Mouse (Mus musculus) E14TG2a.4 (cell line): ENCODE data around the gene Vmn1r232.

Experiments used
- CTCF ChIP-seq: conservative IDR thresholded peaks from 2 replicates; pipeline ENCODE4 v1.5.1; 2014; ENCODE audit warnings: low read length
- NANOG ChIP-seq: IDR thresholded peaks from 2 replicates; pipeline ENCODE4 v1.6.1; 2014; ENCODE audit warnings: borderline replicate concordance, low read length, mixed read lengths
- POU5F1 ChIP-seq: IDR thresholded peaks from 2 replicates; pipeline ENCODE4 v1.6.1; 2014; ENCODE audit warnings: low read length, borderline replicate concordance

DNA sequence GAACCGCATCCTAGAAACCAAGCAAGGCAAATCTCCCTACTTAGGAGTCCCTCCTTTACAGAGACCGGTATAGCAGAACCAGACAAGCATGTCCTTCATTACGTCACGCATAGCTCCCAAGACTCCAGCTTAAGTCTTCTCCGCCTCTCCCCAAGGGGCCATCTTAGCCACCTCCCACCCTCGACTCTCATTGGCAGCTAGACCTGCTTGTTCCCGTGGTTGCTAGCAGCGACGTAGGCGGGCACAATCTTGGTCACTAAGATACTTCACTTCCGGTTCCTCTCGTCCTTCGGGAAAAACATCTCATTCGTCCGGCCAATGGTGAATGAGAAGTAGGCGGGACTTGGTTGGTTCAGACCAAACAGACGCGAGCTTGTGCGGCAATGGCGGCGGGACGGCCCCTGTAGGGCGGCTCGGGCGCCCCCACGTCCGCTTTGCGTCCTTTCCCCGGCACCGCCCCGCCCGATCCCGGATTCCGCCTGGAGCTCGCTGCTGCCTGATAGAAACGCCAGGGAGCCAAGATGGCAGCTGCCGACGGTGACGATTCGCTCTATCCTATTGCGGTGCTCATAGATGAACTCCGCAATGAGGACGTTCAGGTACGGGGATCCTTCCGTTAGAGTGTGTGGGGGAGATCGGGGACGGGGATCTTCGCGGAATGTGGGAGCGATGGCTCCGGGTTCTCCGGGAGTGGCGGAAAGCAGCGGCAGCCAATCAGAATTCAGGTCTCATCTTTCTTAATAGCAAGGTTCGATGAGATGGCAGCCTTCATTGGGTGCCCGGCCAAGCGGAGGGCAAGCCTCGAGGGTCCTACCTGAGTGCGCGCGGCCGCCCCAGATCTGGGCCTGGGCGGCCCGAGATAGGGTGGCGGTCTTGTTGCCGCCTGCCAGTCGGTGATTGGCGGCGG is 25.7 kb upstream of the Vmn1r232 start, which contains the start of gene Ppp2r1a:
- no peak for TF ChIP-seq CTCF
- no peak for TF ChIP-seq NANOG
- TF ChIP-seq POU5F1: no peak
